Mouse (Mus musculus) spleen, adult 12 weeks (tissue): ENCODE results near the gene Itgam.
"Not testable (repeated sequence)": the region's sequence is repeated elsewhere in the genome, so short reads cannot be mapped to it uniquely, and the experiment has no call there.

Experiments
- DNase-seq: peaks from one replicate; pipeline ENCODE4 v3.0.0; 2022; ENCODE audit warnings: low spot score

Itgam gene

DNA sequence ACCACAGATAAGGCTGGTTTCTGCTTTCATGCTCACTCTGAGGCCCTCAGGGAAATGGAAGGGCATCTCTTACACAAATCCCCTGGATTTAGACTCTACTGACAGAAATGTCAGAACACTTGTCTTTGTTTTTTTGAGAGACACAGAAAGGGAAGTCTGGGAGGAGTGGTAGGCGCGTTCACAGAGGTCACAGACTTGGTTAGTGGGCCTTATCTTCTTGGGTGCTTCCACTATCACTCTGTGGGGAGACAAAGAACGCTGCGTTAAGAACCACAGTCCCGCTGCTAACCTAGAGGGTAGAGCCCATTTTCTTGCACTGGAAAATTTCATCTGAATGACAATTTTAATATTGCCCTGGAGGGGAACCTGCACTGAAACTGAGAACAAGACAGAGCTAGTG, 69.7 kb downstream of the Itgam start:
- DNase-seq, result no peak

DNA sequence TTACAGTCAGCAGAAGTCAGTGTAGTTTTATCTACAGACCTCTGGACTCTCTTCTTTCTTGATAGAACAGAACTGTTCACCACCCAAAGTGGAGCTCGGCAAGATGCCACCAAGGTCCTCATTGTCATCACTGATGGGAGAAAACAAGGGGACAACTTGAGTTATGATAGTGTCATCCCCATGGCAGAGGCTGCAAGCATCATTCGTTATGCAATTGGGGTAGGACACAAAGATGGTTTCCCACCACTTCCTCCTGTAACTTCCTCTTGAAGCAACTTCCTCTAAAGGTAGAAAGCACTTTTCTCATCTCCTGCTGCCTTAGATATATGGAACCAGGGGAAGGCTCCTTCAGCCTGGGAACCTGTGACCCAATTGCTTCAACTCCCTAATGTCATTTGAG, 71.2 kb downstream of the Itgam start:
- DNase-seq, result no peak

- no peak for DNase-seq
Observed at GRCm38 (mm10) chr7:128136927-128137326, 74.5 kb downstream of the Itgam start.

- DNase-seq, result no peak
Observed at GRCm38 (mm10) chr7:128139611-128140010, 77.2 kb downstream of the Itgam start.

DNA sequence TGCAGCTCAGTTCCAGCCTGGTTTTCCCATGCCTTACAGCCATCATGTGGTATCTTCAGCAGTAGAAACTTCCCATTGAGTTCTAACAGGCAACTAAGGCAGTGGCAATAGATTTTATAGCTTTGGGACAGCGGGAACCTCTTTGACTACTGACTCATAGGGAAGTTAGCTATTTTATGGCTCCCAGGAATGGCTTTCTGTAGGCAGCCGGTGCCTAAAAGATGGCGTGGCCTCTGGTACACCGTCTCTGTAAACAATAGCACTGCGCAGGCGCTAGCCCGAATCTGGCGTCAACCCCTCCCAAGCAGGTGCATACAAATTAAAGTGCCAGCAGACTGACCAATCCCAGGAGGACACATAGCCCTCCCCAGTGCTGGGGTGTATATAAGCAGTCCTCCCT, 88.5 kb downstream of the Itgam start:
- DNase-seq, result no peak

DNA sequence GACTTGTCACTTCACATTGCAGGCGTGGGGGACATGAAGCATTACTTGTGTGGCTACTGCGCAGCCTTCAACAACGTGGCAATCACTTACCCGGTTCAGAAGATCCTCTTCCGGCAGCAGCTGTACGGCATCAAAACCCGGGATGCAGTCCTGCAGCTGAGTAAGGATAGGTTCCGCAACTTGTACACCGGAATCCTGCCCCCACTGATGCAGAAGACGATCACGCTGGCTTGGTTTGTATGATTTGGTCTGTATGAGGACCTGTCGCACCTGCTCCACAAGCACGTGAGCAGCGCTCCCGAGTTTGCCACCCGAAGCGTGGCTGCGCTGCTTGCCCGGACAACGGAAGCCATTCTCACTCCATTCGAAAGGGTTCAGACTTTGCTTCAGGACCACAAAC, 91.6 kb downstream of the Itgam start, which contains the start of gene Itgad:
Gene Itgad, plus strand, starts transcription at position 301 of the 400 bp plus-strand sequence.
- DNase-seq, result no peak

DNA sequence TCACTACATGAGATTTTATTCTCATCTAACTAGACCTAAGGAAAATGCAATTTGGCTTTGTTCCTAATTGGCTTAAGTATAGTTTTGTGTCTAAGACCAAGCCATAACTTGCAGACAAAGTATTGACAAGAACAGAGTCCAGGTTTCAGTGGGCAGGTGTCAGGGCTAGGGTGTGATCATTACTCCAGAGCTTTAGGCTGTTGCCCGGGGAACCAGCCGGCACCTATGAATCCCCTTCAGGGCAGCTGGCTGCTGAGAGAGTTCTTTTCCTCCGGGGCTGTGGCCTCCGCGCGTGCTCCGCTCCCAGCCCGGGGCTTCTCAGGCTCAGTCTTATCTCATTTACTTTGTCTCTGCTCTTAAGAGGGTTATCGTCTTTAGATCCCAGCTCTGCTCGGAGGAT, 92.5 kb downstream of the Itgam start:
- no peak for DNase-seq

DNA sequence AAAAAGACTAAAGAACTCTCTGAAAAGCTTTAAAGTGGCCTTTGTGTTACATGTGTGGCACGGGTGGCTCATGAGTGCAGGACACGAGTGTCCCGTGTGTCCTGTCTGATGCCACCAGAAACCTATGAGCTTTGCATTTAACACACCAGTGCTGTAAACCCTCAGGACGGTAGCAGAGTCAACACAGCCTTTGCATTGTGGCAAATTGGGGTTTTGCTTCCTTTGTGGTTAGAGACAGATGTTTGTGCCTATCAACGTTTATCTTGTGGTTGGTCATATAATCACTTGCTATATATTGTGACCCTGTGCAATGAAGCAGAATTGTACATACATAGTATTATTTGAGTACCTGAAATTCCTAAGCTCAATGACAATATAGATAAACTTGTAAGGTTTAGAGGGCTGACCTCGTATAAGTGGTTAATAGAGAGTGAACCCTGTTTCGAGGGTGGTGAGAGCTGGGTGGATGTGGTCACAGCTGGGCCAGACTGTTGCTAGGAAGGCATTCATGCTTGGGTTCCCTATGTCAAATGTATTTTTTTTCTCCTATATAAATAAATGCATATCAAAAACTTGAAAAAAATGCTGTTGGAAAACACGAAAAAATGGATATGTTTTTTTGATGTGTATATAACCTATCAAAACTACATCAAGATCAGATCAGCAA, 96.4 kb downstream of the Itgam start:
- not testable (repeated sequence) for DNase-seq

GRCm38 (mm10) chr7:128164001-128164400, 101.6 kb downstream of the Itgam start:
- DNase-seq, result no peak

DNA sequence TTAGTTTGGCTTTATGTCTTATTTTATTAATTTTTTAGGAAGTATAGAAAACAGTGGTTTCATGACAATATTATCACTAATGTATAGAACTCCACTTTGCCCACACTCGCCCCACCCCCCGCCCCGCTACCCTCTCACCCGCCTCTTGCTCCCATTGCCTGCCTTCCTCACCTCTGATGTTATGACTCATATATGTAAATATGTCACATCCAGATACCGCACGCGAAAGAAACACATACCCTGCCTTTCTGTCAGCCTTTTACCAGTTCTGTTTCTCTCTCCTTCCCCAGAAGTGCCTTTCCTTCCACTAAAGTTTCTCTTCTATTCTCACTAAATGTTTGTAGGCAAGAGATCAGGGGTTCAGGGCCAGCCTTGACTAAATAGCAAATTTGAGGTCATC, 104.0 kb downstream of the Itgam start:
- DNase-seq, result no peak
